ENCODE assay signal across 19 mouse cellular contexts in the genomic region with DNA sequence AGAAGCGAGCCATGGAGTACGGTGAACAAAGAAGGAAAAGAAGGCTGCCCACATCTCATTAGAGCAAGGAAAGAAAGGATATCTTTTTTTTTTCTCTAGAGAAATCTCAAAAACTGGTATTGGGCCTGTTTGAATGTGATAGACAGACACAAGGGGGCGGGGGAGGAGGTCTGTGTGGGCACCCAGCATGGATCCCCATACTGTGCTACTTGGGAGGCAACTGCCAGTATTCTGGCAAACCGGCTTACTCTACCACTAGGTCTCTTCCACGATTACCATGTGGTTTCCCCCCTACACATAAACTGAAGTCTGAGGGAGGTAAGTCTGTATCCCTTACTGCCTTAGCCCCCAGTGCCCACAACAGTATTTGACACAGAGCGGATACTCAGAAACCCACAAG. TPM values are rescaled to one million over a fixed set of nuclear protein-coding genes. Genes with fewer than 3 reads are reported as not detected.
"Had no signal": no experiment of that assay in that cellular context is flagged by ENCODE, and none has a peak within 500 bp of the region (broad histone marks: within the 10 kb centered on the region; RNA-seq: fewer than 3 reads in every experiment).

No protein-coding gene starts in this region.

- H3K27ac ChIP-seq: midbrain, embryonic 10.5 days; midbrain, embryonic 12.5 days; midbrain, embryonic 15.5 days; neural tube, embryonic 12.5 days; stomach, embryonic 15.5 days; stomach, postnatal 0 days had no signal

- H3K9me3 ChIP-seq: midbrain, embryonic 10.5 days; midbrain, embryonic 12.5 days; midbrain, embryonic 15.5 days; neural tube, embryonic 12.5 days; stomach, embryonic 15.5 days had no signal

- H3K27me3 ChIP-seq: midbrain, embryonic 15.5 days; neural tube, embryonic 12.5 days; stomach, embryonic 15.5 days had no signal

- H3K9ac ChIP-seq: liver, postnatal 0 days; lung, embryonic 14.5 days; midbrain, embryonic 12.5 days; midbrain, embryonic 15.5 days; neural tube, embryonic 12.5 days; stomach, embryonic 15.5 days had no signal

- H3K36me3 ChIP-seq: midbrain, embryonic 10.5 days; midbrain, embryonic 12.5 days; neural tube, embryonic 12.5 days; stomach, embryonic 15.5 days had no signal

- H3K4me2 ChIP-seq: lung, embryonic 14.5 days; midbrain, embryonic 12.5 days; midbrain, embryonic 15.5 days; neural tube, embryonic 12.5 days; stomach, embryonic 15.5 days had no signal

- ATAC-seq: liver, postnatal 0 days; midbrain, embryonic 15.5 days had no signal

- H3K4me1 ChIP-seq: neural tube, embryonic 12.5 days; stomach, embryonic 15.5 days had no signal

- H3K4me3 ChIP-seq: midbrain, embryonic 10.5 days; midbrain, embryonic 12.5 days; midbrain, embryonic 15.5 days; neural tube, embryonic 12.5 days; stomach, embryonic 15.5 days had no signal

- DNase-seq: liver, postnatal 0 days; lung, embryonic 14.5 days; lung, postnatal 10 days; lung, postnatal 4 days; right cerebral cortex, postnatal 14 days; thymus, adult 2 months; thymus, postnatal 25 days; thymus, postnatal 4 days had no signal

RNA-seq across cellular contexts. Expression of gene Hspa12a, which starts 59.4 kb away (rescaled TPM):
- total RNA-seq: megakaryocyte-erythroid progenitor cell, adult 5-6 weeks had no signal

RNA-seq across cellular contexts. Expression of gene Eno4, which starts 59.6 kb away (rescaled TPM):
- total RNA-seq: megakaryocyte, adult 5-6 weeks; megakaryocyte-erythroid progenitor cell, adult 5-6 weeks; monocyte, adult 5-6 weeks; neutrophil, adult 5-6 weeks had no signal
- polyA plus RNA-seq: liver, postnatal 0 days; spleen, adult 2 months had no signal
